Mouse (Mus musculus): Measurements from ENCODE around the gene Creb3l1.

DNA sequence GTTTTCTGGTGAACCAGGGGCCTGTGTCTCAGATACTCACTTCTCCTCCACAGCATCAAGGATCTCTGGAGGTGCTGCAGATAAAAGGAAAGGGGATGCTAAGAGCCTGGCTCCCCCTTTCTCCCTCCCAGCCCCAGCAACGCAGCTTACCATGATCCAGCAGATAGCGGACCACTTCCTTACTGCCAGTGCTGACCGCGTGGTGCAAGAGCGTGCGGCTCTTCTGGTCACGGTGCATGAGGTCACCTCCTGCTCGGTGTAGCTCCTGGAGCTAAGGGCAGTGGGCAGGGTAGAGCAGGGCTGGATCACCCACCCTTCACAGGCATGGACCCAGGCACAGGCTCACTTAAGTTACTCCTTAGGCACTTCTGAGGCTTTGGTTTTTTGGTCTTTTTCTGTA is 90.3 kb downstream of the Creb3l1 start:
- no peak for TF ChIP-seq POLR2A (IDR thresholded peaks at IDR 0.05; ENCODE audit: control insufficient read depth, low read depth, low read length)
- TF ChIP-seq CTCF (IDR thresholded peaks at IDR 0.05; ENCODE audit: control insufficient read depth, insufficient read depth, insufficient replicate concordance, low read depth, low read length): no peak
